Mouse (Mus musculus) midbrain, embryonic 15.5 days (tissue): Measurements from ENCODE around the gene Slc36a4. TPM values are rescaled to one million over a fixed set of nuclear protein-coding genes. Genes with fewer than 3 reads are reported as not detected.
A peak's percentile ranks its signal among the peaks of the same experiment; 100 is the strongest.

Experiments used
- ATAC-seq: fragments of 200-750 bp; cut with Nextera tagmentation; replicated peaks from 2 replicates; pipeline ENCODE4 v1.8.0; 2017; ENCODE audit warnings: moderate TSS enrichment
- H3K27ac ChIP-seq: fragments of 300-500 bp; sonication (generic); 2 replicates; pipeline ENCODE4 v1.5.1; 2015; ENCODE audit warnings: mild to moderate bottlenecking, inconsistent platforms
- H3K27me3 ChIP-seq: fragments of 300-500 bp; sonication (generic); replicated peaks from 2 replicates; pipeline ENCODE4 v1.6.1; 2015; ENCODE audit warnings: inconsistent platforms
- H3K36me3 ChIP-seq: fragments of 300-500 bp; sonication (generic); replicated peaks from 2 replicates; pipeline ENCODE4 v1.6.1; 2015; ENCODE audit warnings: inconsistent platforms
- H3K4me1 ChIP-seq: fragments of 300-500 bp; sonication (generic); 2 replicates; pipeline ENCODE4 v1.6.1; 2015; ENCODE audit warnings: inconsistent platforms
- H3K4me2 ChIP-seq: fragments of 300-500 bp; sonication (generic); 2 replicates; pipeline ENCODE4 v1.6.1; 2015; ENCODE audit warnings: inconsistent platforms, mild to moderate bottlenecking, moderate library complexity
- H3K4me3 ChIP-seq: fragments of 300-500 bp; sonication (generic); 2 replicates; pipeline ENCODE4 v1.5.1; 2015; ENCODE audit warnings: mild to moderate bottlenecking, inconsistent platforms
- H3K9ac ChIP-seq: fragments of 300-500 bp; sonication (generic); 2 replicates; pipeline ENCODE4 v1.6.1; 2015; ENCODE audit warnings: mild to moderate bottlenecking, inconsistent platforms
- H3K9me3 ChIP-seq: fragments of 300-500 bp; sonication (generic); 2 replicates; pipeline ENCODE4 v1.6.1; 2016; ENCODE audit warnings: inconsistent platforms
- WGBS: fragments of 180-500 bp; shearing (Covaris S2); methylation state at CpG from one replicate; pipeline ENCODE4 v1.1.7; 2015; ENCODE audit warnings: mixed read lengths; 5-methylcytosine and 5-hydroxymethylcytosine counted together
- polyA plus RNA-seq: library from polyadenylated mRNA; unstranded; fragments of >200 nt; fragmentation: Nextera tagmentation; extraction: Ambion mirVana; gene quantifications from 2 replicates; pipeline ENCODE4 v1.2.1, GENCODE M21; 2015

Slc36a4 gene
- polyA plus RNA-seq, 1 experiment from 2014 or later: 33.0 TPM

DNA sequence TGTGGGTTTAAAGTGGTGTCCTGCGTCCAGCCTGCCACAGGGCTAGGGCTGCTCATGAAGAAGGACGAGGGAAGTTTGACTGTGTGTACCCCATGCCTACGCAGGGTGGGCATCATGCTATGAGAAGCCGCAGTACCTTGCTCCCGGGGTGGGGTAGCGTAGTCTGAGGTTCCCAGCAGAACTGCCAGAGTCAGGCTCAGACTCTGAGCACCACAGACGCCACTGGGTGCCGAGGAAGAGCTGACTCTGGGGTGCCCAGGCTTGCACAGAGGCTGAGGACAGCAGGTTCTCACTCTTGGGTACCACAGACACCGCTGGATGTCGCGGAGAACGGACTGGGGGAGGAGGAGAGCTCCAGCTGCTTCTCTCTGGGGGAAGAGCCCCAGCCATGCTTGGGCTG is 63.2 kb downstream of the Slc36a4 start:
- Histone ChIP-seq H3K4me2 (no peak overlapping the region), H3K4me3 (no peak overlapping the region), H3K9me3 (no peaks in the 10 kb centered on the region), H3K4me1 (no peaks in the 10 kb centered on the region), H3K9ac (no peak overlapping the region), H3K27ac (no peak overlapping the region), H3K36me3 (no peaks in the 10 kb centered on the region), H3K27me3 (no peaks in the 10 kb centered on the region)
- 84% methylated on average over 12 of the region's 12 CpGs for WGBS
- no peak for ATAC-seq

DNA sequence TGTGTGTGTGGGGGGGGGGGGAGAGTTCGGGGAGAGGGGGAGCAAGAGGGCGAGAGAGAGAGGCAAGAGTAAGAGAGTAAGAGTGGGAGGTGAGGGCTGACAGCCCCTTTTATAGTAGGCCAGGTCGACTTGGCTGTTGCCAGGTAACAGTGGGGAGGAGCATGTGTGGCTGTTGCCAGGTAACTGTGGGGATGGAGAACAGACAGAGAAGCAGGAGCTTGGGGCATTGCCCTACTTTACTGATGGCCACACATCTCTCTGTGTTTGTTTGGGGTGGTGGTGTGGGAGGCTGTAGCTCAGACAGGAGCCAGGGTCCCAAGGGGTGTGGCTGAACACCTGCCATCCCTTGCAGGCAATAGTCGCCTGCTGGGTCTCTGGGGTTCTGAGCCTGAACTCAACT is 63.9 kb downstream of the Slc36a4 start:
- Histone ChIP-seq H3K36me3 (no peaks in the 10 kb centered on the region), H3K9ac (no peak overlapping the region), H3K4me3 (no peak overlapping the region), H3K9me3 (no peaks in the 10 kb centered on the region), H3K27ac (no peak overlapping the region), H3K4me1 (no peaks in the 10 kb centered on the region), H3K4me2 (no peak overlapping the region), H3K27me3 (no peaks in the 10 kb centered on the region)
- WGBS: 39% methylated on average over 3 of the region's 4 CpGs
- peak; percentile 84 for ATAC-seq

DNA sequence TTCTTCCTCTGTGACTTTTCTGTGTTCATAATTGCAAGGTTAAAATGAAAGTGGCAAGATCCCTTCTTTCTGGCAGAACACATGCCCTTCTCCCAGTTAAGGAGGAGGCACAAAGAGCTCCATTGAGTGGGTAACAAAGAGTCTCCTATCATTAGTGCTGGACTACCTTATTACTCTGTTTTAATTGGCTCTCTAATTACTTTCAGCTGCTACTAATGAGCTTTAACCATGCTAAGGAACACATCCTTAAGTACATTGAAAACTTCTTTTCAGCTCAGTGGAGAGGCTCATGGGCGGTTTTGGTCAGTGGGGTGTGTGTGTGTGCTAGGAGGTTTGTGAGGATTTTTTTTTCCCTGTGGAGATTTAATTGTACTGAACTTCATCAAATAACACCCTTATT is 65.4 kb downstream of the Slc36a4 start:
- no peaks in the 10 kb centered on the region for H3K4me1 ChIP-seq
- no peaks in the 10 kb centered on the region for H3K9me3 ChIP-seq
- H3K4me2 ChIP-seq: no peak overlapping the region
- H3K27me3 ChIP-seq: no peaks in the 10 kb centered on the region
- H3K9ac ChIP-seq: no peak overlapping the region
- H3K36me3 ChIP-seq: no peaks in the 10 kb centered on the region
- WGBS: 53% methylated on average over 1 of the region's 1 CpGs
- ATAC-seq: no peak
- H3K4me3 ChIP-seq: no peak overlapping the region
- H3K27ac ChIP-seq: no peak overlapping the region

- WGBS: 81% methylated on average over 4 of the region's 4 CpGs
- Histone ChIP-seq H3K4me2 (no peak overlapping the region), H3K9me3 (no peaks in the 10 kb centered on the region), H3K27ac (no peak overlapping the region), H3K27me3 (no peaks in the 10 kb centered on the region), H3K4me1 (no peaks in the 10 kb centered on the region), H3K36me3 (no peaks in the 10 kb centered on the region), H3K9ac (no peak overlapping the region), H3K4me3 (no peak overlapping the region)
- no peak for ATAC-seq
These were observed 72.4 kb downstream of the Slc36a4 start for GRCm38 (mm10) chr9:15781936-15782335.

GRCm38 (mm10) chr9:15786192-15786591 is 76.7 kb downstream of the Slc36a4 start:
- Histone ChIP-seq H3K9ac (no peak overlapping the region), H3K4me1 (no peaks in the 10 kb centered on the region), H3K27ac (no peak overlapping the region), H3K9me3 (no peaks in the 10 kb centered on the region), H3K4me3 (no peak overlapping the region), H3K27me3 (no peaks in the 10 kb centered on the region), H3K36me3 (no peaks in the 10 kb centered on the region), H3K4me2 (no peak overlapping the region)
- no peak; the same call in 1 of the 2 replicates for ATAC-seq
- WGBS: 40% methylated on average over 3 of the region's 3 CpGs

DNA sequence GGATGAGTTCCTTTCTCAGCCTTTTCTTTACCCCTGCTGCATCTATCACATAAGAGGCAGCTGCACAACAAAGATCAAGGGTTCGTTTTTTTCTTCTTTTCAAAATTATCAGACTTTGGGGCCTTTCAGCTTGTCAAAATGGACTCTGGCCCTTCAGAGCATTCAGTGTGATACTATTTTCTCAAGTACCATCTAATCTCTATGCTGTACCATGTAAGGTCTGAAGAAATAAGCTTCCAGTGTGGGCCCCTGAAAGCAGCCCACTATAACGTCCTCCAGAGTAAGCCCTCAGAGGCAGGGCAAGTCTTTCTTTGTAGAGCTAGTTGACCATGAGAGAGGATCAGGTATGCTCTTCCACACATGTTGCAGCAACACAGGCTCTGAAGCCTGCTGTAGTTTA is 77.1 kb downstream of the Slc36a4 start:
- no peaks in the 10 kb centered on the region for H3K36me3 ChIP-seq
- no peak for ATAC-seq
- no peak overlapping the region for H3K4me2 ChIP-seq
- no peaks in the 10 kb centered on the region for H3K27me3 ChIP-seq
- H3K27ac ChIP-seq: no peak overlapping the region
- no peaks in the 10 kb centered on the region for H3K4me1 ChIP-seq
- WGBS: 60% methylated on average over 2 of the region's 2 CpGs
- no peak overlapping the region for H3K4me3 ChIP-seq
- no peaks in the 10 kb centered on the region for H3K9me3 ChIP-seq
- no peak overlapping the region for H3K9ac ChIP-seq

- H3K27ac ChIP-seq: no peak overlapping the region
- H3K36me3 ChIP-seq: no peaks in the 10 kb centered on the region
- 93% methylated on average over 9 of the region's 9 CpGs for WGBS
- ATAC-seq: no peak
- H3K4me1 ChIP-seq: no peaks in the 10 kb centered on the region
- no peak overlapping the region for H3K4me2 ChIP-seq
- H3K27me3 ChIP-seq: no peaks in the 10 kb centered on the region
- no peak overlapping the region for H3K9ac ChIP-seq
- no peak overlapping the region for H3K4me3 ChIP-seq
- no peaks in the 10 kb centered on the region for H3K9me3 ChIP-seq
These were observed 82.5 kb downstream of the Slc36a4 start for GRCm38 (mm10) chr9:15792076-15792475.

Other genes starting within 250 kb of the Slc36a4 start
- 0.29 and 0.49 TPM in 2 replicates for gene Smco4, start 216.3 kb upstream of the Slc36a4 start, polyA plus RNA-seq
- 1.9 and 2.5 TPM in 2 replicates for gene Deup1, start 81.8 kb upstream of the Slc36a4 start, polyA plus RNA-seq
- gene Mtnr1b, start 164.8 kb downstream of the Slc36a4 start, polyA plus RNA-seq: not detected in 2 replicates